Comparison of ENCODE assay signal across 26 mouse cellular contexts in genomic region chr11:96369140-96369539, GRCm38 (mm10). TPM values are rescaled to one million over a fixed set of nuclear protein-coding genes. Genes with fewer than 3 reads are reported as not detected.
"Had no signal": no experiment of that assay in that cellular context is flagged by ENCODE, and none has a peak within 500 bp of the region (broad histone marks: within the 10 kb centered on the region; RNA-seq: fewer than 3 reads in every experiment).

No protein-coding gene starts in this region.

- H3K27ac ChIP-seq: lung, embryonic 15.5 days; macrophage; midbrain, embryonic 10.5 days; neural tube, embryonic 13.5 days; neural tube, embryonic 15.5 days had no signal

- H3K36me3 ChIP-seq: lung, embryonic 15.5 days; midbrain, embryonic 10.5 days; neural tube, embryonic 13.5 days; neural tube, embryonic 15.5 days had no signal

- H3K9me3 ChIP-seq: lung, embryonic 15.5 days; midbrain, embryonic 10.5 days; neural tube, embryonic 13.5 days; neural tube, embryonic 15.5 days had no signal

- DNase-seq: liver, postnatal 0 days; lung, adult 2 months; lung, postnatal 14 days; lung, postnatal 36 days; midbrain, embryonic 14.5 days; retina, postnatal 1 day; right cerebral cortex, adult 18-20 months; right cerebral cortex, postnatal 25 days; right cerebral cortex, postnatal 4 days; spleen, adult 18-20 months; thymus, adult 18-20 months; thymus, postnatal 14 days; thymus, postnatal 36 days had no signal

- H3K9ac ChIP-seq: liver, postnatal 0 days; lung, embryonic 15.5 days; neural tube, embryonic 13.5 days; neural tube, embryonic 15.5 days had no signal

- H3K27me3 ChIP-seq: neural tube, embryonic 15.5 days had no signal

- ATAC-seq: liver, postnatal 0 days; lung, postnatal 0 days; midbrain, embryonic 16.5 days had no signal

- H3K4me2 ChIP-seq: lung, embryonic 15.5 days; neural tube, embryonic 13.5 days; neural tube, embryonic 15.5 days had no signal

- H3K4me3 ChIP-seq: lung, embryonic 15.5 days; midbrain, embryonic 10.5 days; myocyte; neural tube, embryonic 13.5 days; neural tube, embryonic 15.5 days had no signal

RNA-seq across cellular contexts. Expression of gene Hoxb1, which starts 3.6 kb away (rescaled TPM):
- total RNA-seq: megakaryocyte progenitor cell, adult 5-6 weeks; megakaryocyte-erythroid progenitor cell, adult 5-6 weeks had no signal
- polyA plus RNA-seq: liver, postnatal 0 days; lung, adult 2 months; lung, embryonic 15.5 days; lung, postnatal 0 days; macrophage; midbrain, embryonic 14.5 days; midbrain, embryonic 16.5 days; myocyte; small intestine, adult 2 months; stomach, embryonic 16.5 days; thymus, postnatal 0 days had no signal

RNA-seq across cellular contexts. Expression of gene Hoxb2, which starts 18.8 kb away (rescaled TPM):
- polyA plus RNA-seq: macrophage, myocyte had no signal

RNA-seq across cellular contexts. Expression of gene Hoxb3, which starts 46.0 kb away (rescaled TPM):
- polyA plus RNA-seq: midbrain, embryonic 10.5 days; midbrain, embryonic 14.5 days; midbrain, embryonic 16.5 days; myocyte had no signal

RNA-seq across cellular contexts. Expression of gene Hoxb4, which starts 51.1 kb away (rescaled TPM):
- polyA plus RNA-seq: midbrain, embryonic 10.5 days; midbrain, embryonic 14.5 days; midbrain, embryonic 16.5 days; myocyte had no signal
